Mouse (Mus musculus): Measurements from ENCODE around the gene 3110021N24Rik. TPM values are rescaled to one million over a fixed set of nuclear protein-coding genes. Genes with fewer than 3 reads are reported as not detected.

3110021N24Rik gene
- polyA plus RNA-seq, 1 experiment from 2014 or later: 1.6 TPM

DNA sequence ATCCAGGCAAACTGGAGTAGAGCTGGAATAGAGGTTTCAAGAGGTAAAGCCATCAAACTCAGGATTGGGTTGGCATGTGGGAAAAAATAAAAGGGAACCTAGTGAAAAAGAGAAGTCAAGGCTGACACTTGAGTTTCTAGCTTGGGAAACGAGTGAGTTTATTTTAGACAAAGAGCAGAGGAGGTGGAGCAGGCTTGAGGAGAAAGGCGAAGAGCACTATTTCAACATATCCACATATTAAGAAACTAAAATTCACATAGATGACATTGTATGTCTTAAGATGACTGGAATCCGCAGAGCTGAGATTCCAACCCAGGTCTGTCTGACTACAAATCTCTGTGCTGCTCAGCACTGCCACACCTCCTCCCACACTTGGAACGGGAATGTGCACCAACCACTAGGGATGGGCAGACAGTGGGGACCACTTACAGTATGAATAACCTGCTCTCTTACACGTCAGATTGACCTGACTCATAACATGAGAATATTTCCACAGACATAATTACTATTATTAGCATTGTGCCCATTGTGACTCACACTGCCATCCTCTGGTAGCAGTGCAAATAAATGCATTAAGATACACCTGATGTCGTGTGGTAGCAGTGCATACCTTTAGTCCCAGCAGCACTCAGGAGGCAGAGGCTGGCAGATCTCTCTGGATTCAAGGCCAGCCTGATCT is 69.9 kb downstream of the 3110021N24Rik start:
- peak; percentile 72 for ATAC-seq
- Histone ChIP-seq H3K9me3 (ENCODE audit: low read length) (no peaks in the 10 kb centered on the region), H3K27ac (ENCODE audit: low read length) (no peak overlapping the region), H3K9ac (replicated peaks; ENCODE audit: low read depth) (no peak overlapping the region), H3K27me3 (replicated peaks; ENCODE audit: insufficient read depth, low read length) (no peaks in the 10 kb centered on the region), H3K4me3 (ENCODE audit: low read depth, low read length) (no peak overlapping the region), H3K4me2 (replicated peaks; ENCODE audit: low read depth, low read length) (no peak overlapping the region), H3K4me1 (ENCODE audit: insufficient read depth, low read depth, low read length) (no peaks in the 10 kb centered on the region), H3K36me3 (ENCODE audit: insufficient read depth, low read length) (no peaks in the 10 kb centered on the region)
- TF ChIP-seq EP300 (IDR thresholded peaks at IDR 0.05) (no peak), CTCF (IDR thresholded peaks at IDR 0.05) (peak; percentile 31)
- DNase-seq (ENCODE audit: low spot score): peak; percentile 49
- 49% methylated on average over 6 of the region's 6 CpGs for WGBS

DNA sequence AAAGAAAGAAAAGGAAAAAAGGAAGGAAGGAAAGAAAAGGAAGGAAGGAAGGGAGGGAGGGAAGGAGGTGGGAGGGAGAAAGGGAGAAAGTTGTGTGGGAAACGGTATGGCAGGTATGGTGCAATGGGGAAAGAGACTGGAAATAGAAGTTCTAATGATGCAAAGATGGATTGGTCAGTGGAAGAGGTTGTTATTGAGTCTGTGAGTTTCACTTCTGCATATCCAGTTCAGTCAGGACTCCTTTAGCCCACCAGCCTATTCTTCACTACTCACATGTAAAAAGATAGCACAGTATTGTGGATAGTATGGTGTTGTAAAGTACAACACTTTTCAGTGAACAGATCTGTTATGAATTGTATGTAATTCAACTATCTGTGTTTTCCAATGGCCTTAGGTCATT is 71.1 kb downstream of the 3110021N24Rik start:
- Histone ChIP-seq H3K4me3 (ENCODE audit: low read depth, low read length) (no peak overlapping the region), H3K9ac (replicated peaks; ENCODE audit: low read depth) (no peak overlapping the region), H3K4me2 (replicated peaks; ENCODE audit: low read depth, low read length) (no peak overlapping the region), H3K27ac (ENCODE audit: low read length) (no peak overlapping the region), H3K9me3 (ENCODE audit: low read length) (no peaks in the 10 kb centered on the region), H3K36me3 (ENCODE audit: insufficient read depth, low read length) (no peaks in the 10 kb centered on the region), H3K4me1 (ENCODE audit: insufficient read depth, low read depth, low read length) (no peaks in the 10 kb centered on the region), H3K27me3 (replicated peaks; ENCODE audit: insufficient read depth, low read length) (no peaks in the 10 kb centered on the region)
- TF ChIP-seq CTCF (IDR thresholded peaks at IDR 0.05) (no peak), EP300 (IDR thresholded peaks at IDR 0.05) (no peak)
- WGBS: 69% methylated on average over 1 of the region's 1 CpGs
- ATAC-seq (no peak), DNase-seq (ENCODE audit: low spot score) (peak; percentile 10)

DNA sequence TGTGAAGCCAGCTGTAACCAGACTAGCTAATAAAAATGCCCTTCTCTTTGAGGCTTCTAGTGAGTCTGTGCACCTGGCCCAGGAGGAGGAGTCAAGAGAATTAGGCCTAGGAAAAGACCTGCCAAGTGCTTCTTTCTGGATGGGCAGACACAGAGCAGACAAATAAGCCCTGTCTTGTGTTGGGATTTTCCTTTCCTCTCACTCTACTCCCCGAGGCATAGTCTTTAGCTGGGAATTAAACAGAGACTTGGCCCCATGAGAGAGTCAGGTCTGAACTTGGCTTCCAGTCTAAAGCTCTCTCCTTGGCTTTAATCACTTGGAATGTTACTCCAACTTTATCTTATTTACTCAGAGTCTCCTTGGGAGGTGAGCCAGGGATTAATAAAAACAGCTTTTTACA is 74.5 kb downstream of the 3110021N24Rik start:
- Histone ChIP-seq H3K9ac (replicated peaks; ENCODE audit: low read depth) (no peak overlapping the region), H3K27me3 (replicated peaks; ENCODE audit: insufficient read depth, low read length) (no peaks in the 10 kb centered on the region), H3K36me3 (ENCODE audit: insufficient read depth, low read length) (no peaks in the 10 kb centered on the region), H3K4me1 (ENCODE audit: insufficient read depth, low read depth, low read length) (no peaks in the 10 kb centered on the region), H3K4me2 (replicated peaks; ENCODE audit: low read depth, low read length) (no peak overlapping the region), H3K9me3 (ENCODE audit: low read length) (no peaks in the 10 kb centered on the region), H3K27ac (ENCODE audit: low read length) (no peak overlapping the region), H3K4me3 (ENCODE audit: low read depth, low read length) (no peak overlapping the region)
- ATAC-seq (no peak), DNase-seq (ENCODE audit: low spot score) (no peak)
- TF ChIP-seq EP300 (IDR thresholded peaks at IDR 0.05) (no peak), CTCF (IDR thresholded peaks at IDR 0.05) (no peak)
- WGBS: 37% methylated on average over 1 of the region's 1 CpGs

DNA sequence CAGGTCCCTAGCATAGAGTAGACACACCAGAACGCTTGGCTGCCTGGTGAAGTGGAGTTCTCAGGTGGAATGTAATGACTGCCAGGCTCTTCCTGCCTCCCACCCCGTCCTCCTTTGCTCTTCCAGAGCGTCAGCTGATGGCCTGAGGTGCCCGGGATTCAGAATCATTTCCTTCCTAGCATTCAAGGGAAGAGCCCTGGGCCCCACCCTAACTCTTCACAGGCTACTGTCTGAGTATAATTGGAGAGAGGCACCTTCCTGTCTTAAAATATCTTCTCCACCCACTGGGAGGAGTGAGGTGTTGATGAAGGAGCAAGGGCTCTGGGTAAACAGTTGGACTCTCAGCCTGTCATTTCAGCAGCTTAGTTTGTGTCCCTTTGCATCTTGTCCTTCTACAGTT is 77.3 kb downstream of the 3110021N24Rik start:
- peak; percentile 40 for ATAC-seq
- H3K9ac ChIP-seq (replicated peaks; ENCODE audit: low read depth): no peak overlapping the region
- no peaks in the 10 kb centered on the region for H3K9me3 ChIP-seq (ENCODE audit: low read length)
- TF ChIP-seq CTCF (IDR thresholded peaks at IDR 0.05): no peak
- no peak for TF ChIP-seq EP300 (IDR thresholded peaks at IDR 0.05)
- H3K36me3 ChIP-seq (ENCODE audit: insufficient read depth, low read length): no peaks in the 10 kb centered on the region
- H3K4me3 ChIP-seq (ENCODE audit: low read depth, low read length): no peak overlapping the region
- 29% methylated on average over 4 of the region's 4 CpGs for WGBS
- no peak overlapping the region for H3K4me2 ChIP-seq (replicated peaks; ENCODE audit: low read depth, low read length)
- DNase-seq (ENCODE audit: low spot score): peak; percentile 28
- H3K27ac ChIP-seq (ENCODE audit: low read length): no peak overlapping the region; the same call in 1 of the 2 replicates
- H3K27me3 ChIP-seq (replicated peaks; ENCODE audit: insufficient read depth, low read length): no peaks in the 10 kb centered on the region
- no peaks in the 10 kb centered on the region for H3K4me1 ChIP-seq (ENCODE audit: insufficient read depth, low read depth, low read length)

DNA sequence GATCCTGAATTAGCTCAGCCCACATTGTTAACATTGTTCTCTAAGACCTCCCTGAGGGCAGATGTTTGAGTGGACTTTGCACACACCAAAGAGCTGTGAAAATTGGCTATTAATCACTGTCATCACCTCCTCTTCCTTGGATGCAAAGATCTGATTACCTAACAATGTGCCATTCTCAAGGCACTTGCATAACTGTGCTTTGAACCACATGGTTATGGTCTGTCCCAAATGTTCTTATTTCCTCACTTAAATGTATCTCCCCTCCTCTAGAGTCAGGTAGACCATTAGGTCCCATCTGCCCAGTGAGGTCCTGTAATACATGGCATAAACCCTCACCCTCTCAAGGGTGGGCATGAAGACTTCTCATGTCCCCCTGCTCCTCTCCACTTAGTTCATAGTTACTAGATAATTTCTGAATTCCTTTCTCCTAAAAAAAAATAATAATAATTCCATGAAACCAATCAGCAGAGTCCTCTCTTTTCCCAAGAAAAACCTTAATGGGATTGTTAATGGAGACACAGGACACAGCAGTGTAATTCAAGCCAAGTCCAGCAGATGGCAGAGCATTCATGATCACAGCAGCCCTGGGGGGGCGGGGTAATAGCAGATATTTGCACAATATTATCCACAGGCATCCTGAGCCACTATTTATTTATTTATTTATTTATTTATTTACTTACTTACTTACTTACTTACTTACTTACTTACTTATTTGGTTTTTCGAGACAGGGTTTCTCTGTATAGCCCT is 78.8 kb downstream of the 3110021N24Rik start:
- WGBS: 38% methylated on average over 2 of the region's 2 CpGs
- Histone ChIP-seq H3K27ac (ENCODE audit: low read length) (no peak overlapping the region), H3K36me3 (ENCODE audit: insufficient read depth, low read length) (no peaks in the 10 kb centered on the region), H3K4me1 (ENCODE audit: insufficient read depth, low read depth, low read length) (no peaks in the 10 kb centered on the region), H3K4me3 (ENCODE audit: low read depth, low read length) (no peak overlapping the region), H3K9ac (replicated peaks; ENCODE audit: low read depth) (no peak overlapping the region), H3K9me3 (ENCODE audit: low read length) (no peaks in the 10 kb centered on the region), H3K4me2 (replicated peaks; ENCODE audit: low read depth, low read length) (no peak overlapping the region), H3K27me3 (replicated peaks; ENCODE audit: insufficient read depth, low read length) (no peaks in the 10 kb centered on the region)
- peak; percentile 71 for ATAC-seq
- TF ChIP-seq CTCF (IDR thresholded peaks at IDR 0.05) (peak; percentile 82), EP300 (IDR thresholded peaks at IDR 0.05) (no peak)
- DNase-seq (ENCODE audit: low spot score): peak; percentile 81

DNA sequence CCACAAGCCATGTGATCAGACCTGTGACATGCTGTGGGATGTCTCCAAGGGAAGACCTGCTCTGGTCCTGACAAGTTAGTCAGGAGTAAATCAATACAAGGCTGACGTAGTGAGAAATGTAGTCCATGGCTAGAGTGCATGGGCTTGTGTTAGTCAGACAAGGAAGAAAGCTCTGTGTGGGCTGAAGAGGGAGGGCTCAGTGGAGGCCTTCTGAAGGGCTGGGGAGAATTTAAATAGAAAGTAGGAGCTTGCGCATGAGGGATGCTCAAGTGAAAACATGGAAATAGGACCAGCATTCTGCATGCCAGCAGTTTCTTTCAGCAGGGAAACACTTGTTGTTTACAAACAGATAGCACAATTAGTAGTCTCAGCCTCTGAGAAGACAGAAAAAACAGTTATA is 84.1 kb downstream of the 3110021N24Rik start:
- H3K27ac ChIP-seq (ENCODE audit: low read length): no peak overlapping the region
- H3K4me2 ChIP-seq (replicated peaks; ENCODE audit: low read depth, low read length): no peak overlapping the region
- no peak overlapping the region for H3K9ac ChIP-seq (replicated peaks; ENCODE audit: low read depth)
- no peaks in the 10 kb centered on the region for H3K27me3 ChIP-seq (replicated peaks; ENCODE audit: insufficient read depth, low read length)
- DNase-seq (ENCODE audit: low spot score) (no peak), ATAC-seq (no peak)
- no peak for TF ChIP-seq EP300 (IDR thresholded peaks at IDR 0.05)
- H3K4me1 ChIP-seq (ENCODE audit: insufficient read depth, low read depth, low read length): no peaks in the 10 kb centered on the region
- no peaks in the 10 kb centered on the region for H3K9me3 ChIP-seq (ENCODE audit: low read length)
- no peak overlapping the region for H3K4me3 ChIP-seq (ENCODE audit: low read depth, low read length)
- WGBS: 81% methylated on average over 2 of the region's 2 CpGs
- no peaks in the 10 kb centered on the region for H3K36me3 ChIP-seq (ENCODE audit: insufficient read depth, low read length)
